Mouse (Mus musculus) CH12.LX (cell line): ENCODE measurements around the gene Pi4k2b. TPM values are rescaled to one million over a fixed set of nuclear protein-coding genes. Genes with fewer than 3 reads are reported as not detected.

Experiments
- DNase-seq: peaks from one replicate; pipeline ENCODE4 v3.0.0-alpha.2; 2013; ENCODE audit errors: extremely low read depth
- H3K27ac ChIP-seq: 2 replicates; pipeline ENCODE4 v1.5.1; 2012; ENCODE audit warnings: low read depth, mild to moderate bottlenecking, control low read depth, moderate library complexity; ENCODE audit not compliant: insufficient read depth
- H3K27me3 ChIP-seq: replicated peaks from 2 replicates; pipeline ENCODE3; 2012; ENCODE audit warnings: inconsistent platforms
- H3K36me3 ChIP-seq, 2 experiments: replicated peaks in 1 of 2; 2 replicates each; pipeline versions ENCODE3 to v1.6.1; 2012; ENCODE audit warnings: inconsistent platforms in 1 of 2, low read length in 1 of 2, mild to moderate bottlenecking in 1 of 2, mixed read lengths in 1 of 2, moderate library complexity in 1 of 2; ENCODE audit not compliant: control insufficient read depth in 1 of 2, insufficient read depth in 1 of 2
- H3K4me1 ChIP-seq, 2 experiments: 2 replicates each; pipeline ENCODE4 v1.6.1; 2012; ENCODE audit warnings: inconsistent platforms in 1 of 2, moderate library complexity in 1 of 2; ENCODE audit not compliant: insufficient read depth in 2 of 2, control insufficient read depth in 1 of 2
- H3K4me2 ChIP-seq: 2 replicates; pipeline ENCODE4 v1.6.1; 2012; ENCODE audit warnings: low read depth, mild to moderate bottlenecking, control low read depth; ENCODE audit not compliant: poor library complexity, insufficient read depth, severe bottlenecking
- H3K4me3 ChIP-seq, 3 experiments: fragments of 150-350 bp in 1 of 3; sonication (generic) in 1 of 3; replicated peaks in 1 of 3; 2 replicates each; pipeline versions ENCODE3 to v1.5.1; 2011 to 2012; ENCODE audit warnings: low read depth in 2 of 3, low read length in 2 of 3, mild to moderate bottlenecking in 2 of 3, moderate library complexity in 2 of 3, control low read depth in 1 of 3, improper control_type of control experiment in 1 of 3, inconsistent platforms in 1 of 3, mixed read lengths in 1 of 3; ENCODE audit not compliant: poor library complexity in 1 of 3
- H3K79me2 ChIP-seq: replicated peaks from 2 replicates; pipeline ENCODE4 v1.6.1; 2012; ENCODE audit warnings: mild to moderate bottlenecking, moderate library complexity; ENCODE audit not compliant: control insufficient read depth, poor library complexity, insufficient read depth, severe bottlenecking; ENCODE audit errors: extremely low read depth
- H3K9ac ChIP-seq: 2 replicates; pipeline ENCODE4 v1.6.1; 2012; ENCODE audit warnings: low read depth, mild to moderate bottlenecking, control low read depth, moderate library complexity; ENCODE audit not compliant: insufficient read depth
- H3K9me3 ChIP-seq: replicated peaks from 2 replicates; pipeline ENCODE3; 2012; ENCODE audit warnings: low read length, inconsistent platforms, mixed read lengths
- BHLHE40 ChIP-seq: IDR thresholded peaks from 2 replicates; pipeline ENCODE4 v1.6.1; 2011; ENCODE audit warnings: mild to moderate bottlenecking, low read depth, low read length, improper control_type of control experiment
- CHD1 ChIP-seq: IDR thresholded peaks from 2 replicates; pipeline ENCODE4 v1.6.1; 2012; ENCODE audit warnings: low read depth, low read length, improper control_type of control experiment, inconsistent platforms
- CTCF ChIP-seq, 2 experiments: IDR thresholded peaks in 1 of 2; conservative IDR thresholded peaks in 1 of 2; 2 replicates each; pipeline ENCODE4 v1.5.1; 2011 to 2012; ENCODE audit warnings: low read depth in 2 of 2, low read length in 2 of 2, improper control_type of control experiment in 1 of 2, inconsistent platforms in 1 of 2, mild to moderate bottlenecking in 1 of 2, moderate library complexity in 1 of 2
- ELF1 ChIP-seq: IDR thresholded peaks from 2 replicates; pipeline ENCODE4 v1.6.1; 2014; ENCODE audit warnings: low read depth, mild to moderate bottlenecking, inconsistent platforms, low read length, improper control_type of control experiment
- JUND ChIP-seq: conservative IDR thresholded peaks from 2 replicates; pipeline ENCODE4 v1.6.1; 2011; ENCODE audit warnings: low read depth, low read length, improper control_type of control experiment
- MAZ ChIP-seq: IDR thresholded peaks from 2 replicates; pipeline ENCODE4 v1.6.1; 2012; ENCODE audit warnings: low read depth, mild to moderate bottlenecking, inconsistent platforms, low read length, improper control_type of control experiment, moderate library complexity
- NRF1 ChIP-seq: IDR thresholded peaks from 2 replicates; pipeline ENCODE4 v1.6.1; 2014; ENCODE audit warnings: low read depth, mild to moderate bottlenecking, inconsistent platforms, low read length, improper control_type of control experiment, moderate library complexity
- POLR2A ChIP-seq: IDR thresholded peaks from 2 replicates; pipeline ENCODE4 v1.6.1; 2011; ENCODE audit warnings: low read depth, mild to moderate bottlenecking, improper control_type of control experiment, low read length
- RCOR1 ChIP-seq: conservative IDR thresholded peaks from 2 replicates; pipeline ENCODE4 v1.6.1; 2012; ENCODE audit warnings: low read depth, mild to moderate bottlenecking, inconsistent platforms, low read length, improper control_type of control experiment
- SMC3 ChIP-seq: IDR thresholded peaks from 2 replicates; pipeline ENCODE4 v1.6.1; 2011; ENCODE audit warnings: low read depth, low read length, improper control_type of control experiment
- TBP ChIP-seq: conservative IDR thresholded peaks from 2 replicates; pipeline ENCODE4 v1.6.1; 2011; ENCODE audit warnings: low read depth, low read length, improper control_type of control experiment
- TCF12 ChIP-seq: IDR thresholded peaks from 2 replicates; pipeline ENCODE4 v1.6.1; 2014; ENCODE audit warnings: low read depth, mild to moderate bottlenecking, inconsistent platforms, low read length, improper control_type of control experiment
- UBTF ChIP-seq: IDR thresholded peaks from 2 replicates; pipeline ENCODE4 v1.6.1; 2012; ENCODE audit warnings: low read depth, mild to moderate bottlenecking, inconsistent platforms, low read length, improper control_type of control experiment, moderate library complexity
- USF1 ChIP-seq: IDR thresholded peaks from 2 replicates; pipeline ENCODE4 v1.6.1; 2014; ENCODE audit warnings: low read depth, mild to moderate bottlenecking, inconsistent platforms, low read length, improper control_type of control experiment
- ZC3H11A ChIP-seq: IDR thresholded peaks from 2 replicates; pipeline ENCODE4 v1.6.1; 2012; ENCODE audit warnings: low read depth, mild to moderate bottlenecking, inconsistent platforms, low read length, improper control_type of control experiment
- ZNF384 ChIP-seq: IDR thresholded peaks from 2 replicates; pipeline ENCODE4 v1.6.1; 2012; ENCODE audit warnings: low read depth, low read length, improper control_type of control experiment, inconsistent platforms
- dilution Hi-C: fragments of 300-500 bp; cut with MboI; formaldehyde crosslinking; loops from 2 replicates; pipeline ENCODE4 v1.14.3; 2020; ENCODE audit warnings: low sequenced_read_pairs; ENCODE audit not compliant: extremely low pct_unique_long_range_greater_than_20kb, extremely low pct_ligation_motif_present
- in situ Hi-C: fragments of 300-500 bp; cut with MboI; formaldehyde crosslinking; loops from 3 replicates; pipeline ENCODE4 v1.14.3; 2019; ENCODE audit warnings: low sequenced_read_pairs, low pct_ligation_motif_present, low pct_unique_long_range_greater_than_20kb, mixed read lengths
- polyA plus RNA-seq: library from polyadenylated mRNA; unstranded; fragments of >175 nt; gene quantifications from 2 replicates; pipeline ENCODE4 v1.2.1, GENCODE M21; 2012; ENCODE audit warnings: low read depth; ENCODE audit not compliant: insufficient read length
- total RNA-seq, 2 experiments: library from RNA; depleted of rRNA; stranded (reverse); fragments of 300-350 nt in 1 of 2; fragments of >200 nt in 1 of 2; gene quantifications; 2 replicates each; pipeline ENCODE4 v1.2.3; 2012 to 2014

The Pi4k2b gene
- total and polyA plus RNA-seq, 3 experiments = 10.8 to 27.1 (median 17.0) TPM

DNA sequence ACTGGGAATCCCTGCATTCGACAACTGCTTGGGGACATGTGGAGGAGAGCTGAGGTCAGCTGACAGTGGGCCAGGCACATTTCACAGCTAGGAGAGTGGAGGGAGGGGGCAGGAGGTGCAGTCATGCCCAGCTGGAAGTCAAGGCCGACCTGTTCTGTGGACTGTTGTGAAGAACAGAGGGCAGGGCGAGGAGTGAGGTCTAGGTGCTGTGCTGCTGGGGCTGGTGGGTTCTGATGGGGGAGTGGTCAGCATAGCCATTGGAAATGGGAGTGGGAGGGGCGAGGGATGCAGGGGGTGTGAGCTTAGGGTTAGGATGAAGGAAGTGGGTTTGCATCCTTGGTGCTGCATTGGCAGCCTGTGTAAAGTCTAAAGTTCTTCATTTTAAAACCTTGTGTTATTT is 64.4 kb downstream of the Pi4k2b start:
- Histone ChIP-seq H3K79me2 (no peaks in the 10 kb centered on the region), H3K27ac (no peak overlapping the region), H3K4me3 (no peak overlapping the region), H3K4me2 (no peak overlapping the region), H3K4me1 (no peaks in the 10 kb centered on the region), H3K9ac (no peak overlapping the region), H3K27me3 (no peaks in the 10 kb centered on the region), H3K9me3 (no peaks in the 10 kb centered on the region), H3K36me3 (peaks cover 45 to 82% of the 10 kb centered on the region in 2 experiments)
- no peak for TF ChIP-seq TCF12
- TF ChIP-seq POLR2A = no peak
- no peak for TF ChIP-seq TBP
- TF ChIP-seq BHLHE40 = no peak
- TF ChIP-seq CTCF (conservative IDR thresholded peaks at IDR 0.05 in 1 of 2, IDR thresholded peaks at IDR 0.05 in 1 of 2; ENCODE audit: low read depth in 2 of 2, low read length in 2 of 2) = no peak
- TF ChIP-seq ELF1 = no peak
- TF ChIP-seq RCOR1 = no peak
- no peak for TF ChIP-seq MAZ
- no peak for TF ChIP-seq ZNF384
- TF ChIP-seq JUND = no peak
- no peak for TF ChIP-seq UBTF
- dilution Hi-C loops (no loop called here), in situ Hi-C loops (loop anchor here (25.0 kb wide), 1 partner anchor 294 kb away; no protein-coding TSS in a partner anchor)
- no peak for DNase-seq

DNA sequence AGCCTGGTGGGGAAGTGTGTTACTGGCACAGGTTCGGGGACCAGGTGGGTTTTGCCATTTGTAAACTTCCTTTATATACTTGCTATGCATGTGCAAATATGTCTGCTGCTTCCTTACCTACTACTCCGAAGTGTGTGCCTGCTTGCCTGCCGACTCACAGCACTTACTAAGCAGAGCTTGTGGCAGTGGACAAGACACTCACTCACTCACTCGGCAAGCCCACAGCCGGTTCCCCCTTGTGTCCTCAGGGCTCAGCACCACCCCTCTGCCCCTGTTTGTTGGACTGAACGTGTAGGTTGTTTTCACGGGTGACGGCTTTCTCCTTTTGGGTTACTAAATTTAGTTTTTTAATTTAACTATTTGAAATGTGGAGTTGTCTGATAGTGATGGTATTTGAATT is 65.0 kb downstream of the Pi4k2b start:
- dilution Hi-C loops (no loop called here), in situ Hi-C loops (loop anchor here (25.0 kb wide), 1 partner anchor 294 kb away; no protein-coding TSS in a partner anchor)
- Histone ChIP-seq H3K79me2 (no peaks in the 10 kb centered on the region), H3K4me3 (no peak overlapping the region), H3K9ac (no peak overlapping the region), H3K27me3 (no peaks in the 10 kb centered on the region), H3K27ac (no peak overlapping the region), H3K4me1 (no peaks in the 10 kb centered on the region), H3K36me3 (peaks cover 50 to 84% of the 10 kb centered on the region in 2 experiments), H3K9me3 (no peaks in the 10 kb centered on the region), H3K4me2 (no peak overlapping the region)
- DNase-seq = no peak
- TF ChIP-seq CHD1 (no peak), SMC3 (no peak), ELF1 (no peak), USF1 (no peak), ZC3H11A (no peak), NRF1 (no peak), TBP (no peak)
